Mouse (Mus musculus) cerebellum, adult 2 months (tissue): ENCODE data around the gene Cdk9.

Source experiments
- CTCF ChIP-seq: fragments of 200-500 bp; IDR thresholded peaks from 2 replicates; pipeline ENCODE4 v1.5.1; 2011; ENCODE audit warnings: low read depth, mild to moderate bottlenecking, control low read depth, low read length, moderate library complexity, borderline replicate concordance; ENCODE audit not compliant: insufficient read depth
- POLR2A ChIP-seq: fragments of 200-500 bp; IDR thresholded peaks from 2 replicates; pipeline ENCODE4 v1.6.1; 2011; ENCODE audit warnings: low read length, control low read depth, borderline replicate concordance; ENCODE audit not compliant: insufficient read depth

DNA sequence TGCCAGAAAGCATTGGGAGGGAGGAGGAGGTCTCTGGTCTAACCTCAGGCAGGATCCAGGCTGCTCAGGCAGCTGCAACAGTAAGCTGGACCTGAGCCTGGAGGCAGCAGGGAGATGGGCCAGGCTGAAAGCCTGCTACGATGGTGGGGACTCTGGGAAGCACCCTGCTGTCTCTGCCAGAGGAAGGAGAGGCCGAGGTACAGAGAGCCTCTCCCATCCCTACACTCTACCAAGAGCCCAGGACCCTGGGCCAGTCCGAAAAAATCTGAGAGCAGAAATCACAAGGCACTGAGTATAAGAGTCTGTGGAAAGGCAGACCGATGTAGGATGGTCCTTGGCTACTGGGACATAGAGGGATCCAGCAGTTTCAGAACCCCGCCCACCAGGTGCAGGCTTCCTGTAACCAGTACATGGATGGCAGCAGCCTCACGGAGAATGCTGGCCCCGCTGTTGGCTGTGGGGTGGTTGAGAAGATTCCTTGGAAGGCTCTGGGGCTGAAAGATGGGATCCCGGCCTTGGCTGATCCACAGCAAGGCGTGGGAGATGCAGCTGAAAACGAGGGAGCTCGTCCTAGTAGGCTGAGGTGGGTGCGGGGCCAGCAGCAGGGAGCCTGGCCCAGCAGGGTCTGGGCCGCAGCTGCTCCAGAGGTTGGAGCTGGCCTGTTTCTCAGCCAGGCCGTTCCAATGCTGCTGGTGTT lies 30.0 kb downstream of the Cdk9 start:
- no peak for TF ChIP-seq POLR2A
- TF ChIP-seq CTCF = no peak
